Mouse (Mus musculus) neural tube, embryonic 13.5 days (tissue): ENCODE measurements around the gene Ankef1. TPM values are rescaled to one million over a fixed set of nuclear protein-coding genes. Genes with fewer than 3 reads are reported as not detected.

Source experiments
- ATAC-seq: fragments of 200-750 bp; cut with Nextera tagmentation; 2 replicates; pipeline ENCODE4 v1.8.0; 2017; ENCODE audit warnings: low read depth, mild to moderate bottlenecking, moderate TSS enrichment, moderate library complexity
- H3K27ac ChIP-seq: fragments of 300-500 bp; sonication (generic); replicated peaks from 2 replicates; pipeline ENCODE4 v1.5.1; 2015; ENCODE audit warnings: moderate library complexity, mild to moderate bottlenecking, inconsistent platforms
- H3K27me3 ChIP-seq: fragments of 300-500 bp; sonication (generic); 2 replicates; pipeline ENCODE4 v1.6.1; 2015; ENCODE audit warnings: mild to moderate bottlenecking, inconsistent platforms
- H3K36me3 ChIP-seq: fragments of 300-500 bp; sonication (generic); 2 replicates; pipeline ENCODE4 v1.6.1; 2015; ENCODE audit warnings: mild to moderate bottlenecking, inconsistent platforms
- H3K4me1 ChIP-seq: fragments of 300-500 bp; sonication (generic); replicated peaks from 2 replicates; pipeline ENCODE4 v1.6.1; 2015; ENCODE audit warnings: inconsistent platforms
- H3K4me2 ChIP-seq: fragments of 300-500 bp; sonication (generic); 2 replicates; pipeline ENCODE4 v1.6.1; 2015; ENCODE audit warnings: inconsistent platforms, mild to moderate bottlenecking, moderate library complexity
- H3K4me3 ChIP-seq: fragments of 300-500 bp; sonication (generic); 2 replicates; pipeline ENCODE4 v1.5.1; 2015; ENCODE audit warnings: mild to moderate bottlenecking, inconsistent platforms
- H3K9ac ChIP-seq: fragments of 300-500 bp; sonication (generic); 2 replicates; pipeline ENCODE4 v1.6.1; 2015; ENCODE audit warnings: moderate library complexity, mild to moderate bottlenecking, inconsistent platforms
- H3K9me3 ChIP-seq: fragments of 300-500 bp; sonication (generic); 2 replicates; pipeline ENCODE4 v1.6.1; 2016; ENCODE audit warnings: inconsistent platforms
- WGBS: fragments of 180-500 bp; shearing (Covaris S2); methylation state at CpG from one replicate; pipeline ENCODE4 v1.1.7; 2015; 5-methylcytosine and 5-hydroxymethylcytosine counted together
- polyA plus RNA-seq: library from polyadenylated mRNA; unstranded; fragments of >200 nt; fragmentation: Nextera tagmentation; extraction: Ambion mirVana; gene quantifications from 2 replicates; pipeline ENCODE4 v1.2.1, GENCODE M21; 2015

Gene Ankef1
- 0.32 and 1.2 TPM in 2 replicates for polyA plus RNA-seq

- Histone ChIP-seq H3K4me3 (no peak within 1 kb of the TSS), H3K4me1 (0 out of 2 replicates have a peak, but pooled peaks cover 3% of the 10 kb centered on the region), H3K27ac (no peak within 1 kb of the TSS), H3K9ac (no peak within 1 kb of the TSS), H3K4me2 (no peak within 1 kb of the TSS), H3K27me3 (no peaks in the 10 kb centered on the region), H3K9me3 (no peaks in the 10 kb centered on the region), H3K36me3 (no peaks in the 10 kb centered on the region)
- 98% methylated on average over 1 of the region's 1 CpGs for WGBS
- ATAC-seq, result no peak
These were observed at the start of gene Ankef1 for GRCm38 (mm10) chr2:136501651-136502050. Gene Ankef1 (plus strand): TSS chr2:136501910.

- no peaks in the 10 kb centered on the region for H3K9me3 ChIP-seq
- no peak for ATAC-seq
- H3K36me3 ChIP-seq, result no peaks in the 10 kb centered on the region
- no peak overlapping the region for H3K27ac ChIP-seq
- H3K9ac ChIP-seq, result no peak overlapping the region
- H3K27me3 ChIP-seq, result no peaks in the 10 kb centered on the region
- H3K4me2 ChIP-seq, result no peak overlapping the region
- no peaks in the 10 kb centered on the region for H3K4me1 ChIP-seq
- no peak overlapping the region for H3K4me3 ChIP-seq
- 80% methylated on average over 2 of the region's 2 CpGs for WGBS
These were observed 45.2 kb upstream of the Ankef1 start for GRCm38 (mm10) chr2:136456468-136456867.

- Histone ChIP-seq H3K4me2 (no peak overlapping the region), H3K27me3 (no peaks in the 10 kb centered on the region), H3K36me3 (no peaks in the 10 kb centered on the region), H3K4me1 (no peaks in the 10 kb centered on the region), H3K9me3 (no peaks in the 10 kb centered on the region), H3K9ac (no peak overlapping the region), H3K4me3 (no peak overlapping the region), H3K27ac (no peak overlapping the region)
- no peak for ATAC-seq
- WGBS, result 79% methylated on average over 3 of the region's 3 CpGs
These were observed 44.8 kb upstream of the Ankef1 start for GRCm38 (mm10) chr2:136456875-136457274.

GRCm38 (mm10) chr2:136477656-136478055 is 24.1 kb upstream of the Ankef1 start:
- Histone ChIP-seq H3K27ac (no peak overlapping the region), H3K4me3 (no peak overlapping the region), H3K4me1 (no peaks in the 10 kb centered on the region), H3K4me2 (no peak overlapping the region), H3K36me3 (no peaks in the 10 kb centered on the region), H3K27me3 (no peaks in the 10 kb centered on the region), H3K9me3 (no peaks in the 10 kb centered on the region), H3K9ac (no peak overlapping the region)
- no peak for ATAC-seq
- WGBS, result 83% methylated on average over 3 of the region's 3 CpGs

- H3K4me3 ChIP-seq, result no peak overlapping the region
- no peak overlapping the region for H3K27ac ChIP-seq
- H3K4me2 ChIP-seq, result no peak overlapping the region
- H3K9ac ChIP-seq, result no peak overlapping the region
- 79% methylated on average over 5 of the region's 5 CpGs for WGBS
- ATAC-seq, result no peak
- H3K27me3 ChIP-seq, result no peaks in the 10 kb centered on the region
- no peaks in the 10 kb centered on the region for H3K9me3 ChIP-seq
- no peaks in the 10 kb centered on the region for H3K36me3 ChIP-seq
- peaks cover 3% of the 10 kb centered on the region; the same call in 1 of the 2 replicates for H3K4me1 ChIP-seq
These were observed 19.4 kb upstream of the Ankef1 start for GRCm38 (mm10) chr2:136482269-136482668.

- Histone ChIP-seq H3K27me3 (no peaks in the 10 kb centered on the region), H3K36me3 (no peaks in the 10 kb centered on the region), H3K4me2 (no peak overlapping the region), H3K27ac (no peak overlapping the region), H3K4me3 (no peak overlapping the region), H3K4me1 (peaks cover 3% of the 10 kb centered on the region; the same call in 1 of the 2 replicates), H3K9me3 (no peaks in the 10 kb centered on the region), H3K9ac (no peak overlapping the region)
- WGBS, result 83% methylated on average over 3 of the region's 3 CpGs
- ATAC-seq, result no peak
These were observed 18.7 kb upstream of the Ankef1 start for GRCm38 (mm10) chr2:136483058-136483457.

GRCm38 (mm10) chr2:136484955-136485354 is 16.8 kb upstream of the Ankef1 start:
- Histone ChIP-seq H3K27me3 (no peaks in the 10 kb centered on the region), H3K4me2 (no peak overlapping the region), H3K27ac (no peak overlapping the region), H3K9me3 (no peaks in the 10 kb centered on the region), H3K9ac (no peak overlapping the region), H3K4me1 (peaks cover 3% of the 10 kb centered on the region; the same call in 1 of the 2 replicates), H3K4me3 (no peak overlapping the region), H3K36me3 (no peaks in the 10 kb centered on the region)
- 74% methylated on average over 3 of the region's 3 CpGs for WGBS
- no peak for ATAC-seq

GRCm38 (mm10) chr2:136485401-136485800 is 16.3 kb upstream of the Ankef1 start:
- H3K27ac ChIP-seq, result no peak overlapping the region
- H3K4me2 ChIP-seq, result peak overlapping the region; percentile 28
- H3K4me1 ChIP-seq, result peaks cover 3% of the 10 kb centered on the region; the same call in 1 of the 2 replicates
- no peaks in the 10 kb centered on the region for H3K9me3 ChIP-seq
- no peak for ATAC-seq
- no peaks in the 10 kb centered on the region for H3K36me3 ChIP-seq
- no peak overlapping the region for H3K9ac ChIP-seq
- no peaks in the 10 kb centered on the region for H3K27me3 ChIP-seq
- H3K4me3 ChIP-seq, result no peak overlapping the region
- 92% methylated on average over 1 of the region's 1 CpGs for WGBS

GRCm38 (mm10) chr2:136485815-136486619 is 15.7 kb upstream of the Ankef1 start:
- H3K27ac ChIP-seq, result no peak overlapping the region
- no peaks in the 10 kb centered on the region for H3K36me3 ChIP-seq
- no peaks in the 10 kb centered on the region for H3K27me3 ChIP-seq
- H3K9me3 ChIP-seq, result no peaks in the 10 kb centered on the region
- peak overlapping the region; percentile 28 for H3K4me2 ChIP-seq
- H3K4me3 ChIP-seq, result no peak overlapping the region
- 18% methylated on average over 6 of the region's 6 CpGs for WGBS
- peak; percentile 94 for ATAC-seq
- peaks cover 3% of the 10 kb centered on the region; the same call in 1 of the 2 replicates for H3K4me1 ChIP-seq
- H3K9ac ChIP-seq, result no peak overlapping the region

GRCm38 (mm10) chr2:136486986-136487385 is 14.7 kb upstream of the Ankef1 start:
- no peak overlapping the region for H3K4me3 ChIP-seq
- H3K4me2 ChIP-seq, result no peak overlapping the region
- no peaks in the 10 kb centered on the region for H3K9me3 ChIP-seq
- H3K36me3 ChIP-seq, result no peaks in the 10 kb centered on the region
- peaks cover 3% of the 10 kb centered on the region; the same call in 1 of the 2 replicates for H3K4me1 ChIP-seq
- 60% methylated on average over 5 of the region's 5 CpGs for WGBS
- ATAC-seq, result no peak
- no peak overlapping the region for H3K9ac ChIP-seq
- no peak overlapping the region for H3K27ac ChIP-seq
- no peaks in the 10 kb centered on the region for H3K27me3 ChIP-seq

- Histone ChIP-seq H3K4me3 (no peak overlapping the region), H3K27ac (no peak overlapping the region), H3K4me2 (no peak overlapping the region), H3K36me3 (no peaks in the 10 kb centered on the region), H3K9me3 (no peaks in the 10 kb centered on the region), H3K4me1 (peaks cover 14% of the 10 kb centered on the region), H3K9ac (no peak overlapping the region), H3K27me3 (peaks cover 15% of the 10 kb centered on the region)
- WGBS, result 10% methylated on average over 5 of the region's 5 CpGs
- no peak for ATAC-seq
These were observed 9.4 kb downstream of the Ankef1 start for GRCm38 (mm10) chr2:136511073-136511472.

- Histone ChIP-seq H3K27ac (no peak overlapping the region), H3K4me3 (no peak overlapping the region), H3K9me3 (no peaks in the 10 kb centered on the region), H3K4me1 (peaks cover 14% of the 10 kb centered on the region), H3K9ac (no peak overlapping the region), H3K36me3 (no peaks in the 10 kb centered on the region), H3K4me2 (no peak overlapping the region), H3K27me3 (peaks cover 15% of the 10 kb centered on the region)
- ATAC-seq, result no peak
- WGBS, result 50% methylated on average over 4 of the region's 4 CpGs
These were observed 10.0 kb downstream of the Ankef1 start for GRCm38 (mm10) chr2:136511756-136512155.
